Mouse (Mus musculus): Measurements from ENCODE around the gene Rpl6. TPM values are rescaled to one million over a fixed set of nuclear protein-coding genes. Genes with fewer than 3 reads are reported as not detected.
"Not testable (repeated sequence)": the region's sequence is repeated elsewhere in the genome, so short reads cannot be mapped to it uniquely, and the experiment has no call there.

Rpl6 gene
- total and polyA plus RNA-seq, 2 experiments from 2014 or later, result 362 to 463 TPM

- Histone ChIP-seq H3K36me3 (ENCODE audit: insufficient read depth, low read length) (no peaks in the 10 kb centered on the region), H3K9me3 (ENCODE audit: low read length) (no peaks in the 10 kb centered on the region), H3K4me3 (ENCODE audit: low read depth, low read length) (no peak overlapping the region), H3K27ac (ENCODE audit: low read depth, low read length) (no peak overlapping the region), H3K4me2 (ENCODE audit: low read depth, low read length, poor library complexity, severe bottlenecking) (no peak overlapping the region), H3K9ac (replicated peaks; ENCODE audit: low read length, poor library complexity, severe bottlenecking) (no peak overlapping the region), H3K27me3 (ENCODE audit: insufficient read depth, low read length) (no peaks in the 10 kb centered on the region), H3K4me1 (ENCODE audit: insufficient read depth, low read length) (no peaks in the 10 kb centered on the region)
- DNase-seq (ENCODE audit: low spot score), result no peak
- 87% methylated on average over 3 of the region's 3 CpGs for WGBS
- no peak for ATAC-seq (ENCODE audit: low FRiP score)
- TF ChIP-seq CTCF (IDR thresholded peaks at IDR 0.05), result no peak
These were observed 20.6 kb downstream of the Rpl6 start for GRCm38 (mm10) chr5:121224856-121225255.

- no peak for ATAC-seq (ENCODE audit: low FRiP score)
- 88% methylated on average over 2 of the region's 2 CpGs for WGBS
- TF ChIP-seq CTCF (IDR thresholded peaks at IDR 0.05), result no peak
- Histone ChIP-seq H3K4me2 (ENCODE audit: low read depth, low read length, poor library complexity, severe bottlenecking) (no peak overlapping the region), H3K36me3 (ENCODE audit: insufficient read depth, low read length) (no peaks in the 10 kb centered on the region), H3K9ac (replicated peaks; ENCODE audit: low read length, poor library complexity, severe bottlenecking) (no peak overlapping the region), H3K4me1 (ENCODE audit: insufficient read depth, low read length) (no peaks in the 10 kb centered on the region), H3K4me3 (ENCODE audit: low read depth, low read length) (no peak overlapping the region), H3K27ac (ENCODE audit: low read depth, low read length) (no peak overlapping the region), H3K27me3 (ENCODE audit: insufficient read depth, low read length) (no peaks in the 10 kb centered on the region), H3K9me3 (ENCODE audit: low read length) (no peaks in the 10 kb centered on the region)
- no peak for DNase-seq (ENCODE audit: low spot score)
These were observed 21.6 kb downstream of the Rpl6 start for GRCm38 (mm10) chr5:121225854-121226253.

- Histone ChIP-seq H3K27me3 (ENCODE audit: insufficient read depth, low read length) (no peaks in the 10 kb centered on the region), H3K27ac (ENCODE audit: low read depth, low read length) (no peak overlapping the region), H3K36me3 (ENCODE audit: insufficient read depth, low read length) (no peaks in the 10 kb centered on the region), H3K9me3 (ENCODE audit: low read length) (no peaks in the 10 kb centered on the region), H3K9ac (replicated peaks; ENCODE audit: low read length, poor library complexity, severe bottlenecking) (no peak overlapping the region), H3K4me1 (ENCODE audit: insufficient read depth, low read length) (no peaks in the 10 kb centered on the region), H3K4me2 (ENCODE audit: low read depth, low read length, poor library complexity, severe bottlenecking) (no peak overlapping the region), H3K4me3 (ENCODE audit: low read depth, low read length) (no peak overlapping the region)
- WGBS, result 55% methylated on average over 3 of the region's 3 CpGs
- no peak for TF ChIP-seq CTCF (IDR thresholded peaks at IDR 0.05)
- ATAC-seq (ENCODE audit: low FRiP score), result no peak
- no peak for DNase-seq (ENCODE audit: low spot score)
These were observed 22.1 kb downstream of the Rpl6 start for GRCm38 (mm10) chr5:121226406-121226805.

- H3K27ac ChIP-seq (ENCODE audit: low read depth, low read length), result no peak overlapping the region
- H3K9me3 ChIP-seq (ENCODE audit: low read length), result no peaks in the 10 kb centered on the region
- H3K27me3 ChIP-seq (ENCODE audit: insufficient read depth, low read length), result no peaks in the 10 kb centered on the region
- no peak overlapping the region for H3K4me2 ChIP-seq (ENCODE audit: low read depth, low read length, poor library complexity, severe bottlenecking)
- H3K4me1 ChIP-seq (ENCODE audit: insufficient read depth, low read length), result no peaks in the 10 kb centered on the region
- H3K4me3 ChIP-seq (ENCODE audit: low read depth, low read length), result no peak overlapping the region
- H3K9ac ChIP-seq (replicated peaks; ENCODE audit: low read length, poor library complexity, severe bottlenecking), result no peak overlapping the region
- WGBS, result 87% methylated on average over 4 of the region's 4 CpGs
- DNase-seq (ENCODE audit: low spot score) (no peak), ATAC-seq (ENCODE audit: low FRiP score) (no peak)
- no peaks in the 10 kb centered on the region for H3K36me3 ChIP-seq (ENCODE audit: insufficient read depth, low read length)
- TF ChIP-seq CTCF (IDR thresholded peaks at IDR 0.05), result no peak
These were observed 22.6 kb downstream of the Rpl6 start for GRCm38 (mm10) chr5:121226845-121227244.

- not testable (repeated sequence) for H3K27ac ChIP-seq (ENCODE audit: low read depth, low read length); H3K4me1 ChIP-seq (ENCODE audit: insufficient read depth, low read length); H3K36me3 ChIP-seq (ENCODE audit: insufficient read depth, low read length); H3K4me3 ChIP-seq (ENCODE audit: low read depth, low read length); H3K4me2 ChIP-seq (ENCODE audit: low read depth, low read length, poor library complexity, severe bottlenecking); H3K9me3 ChIP-seq (ENCODE audit: low read length); DNase-seq (ENCODE audit: low spot score); H3K9ac ChIP-seq (replicated peaks; ENCODE audit: low read length, poor library complexity, severe bottlenecking); ATAC-seq (ENCODE audit: low FRiP score); H3K27me3 ChIP-seq (ENCODE audit: insufficient read depth, low read length)
- WGBS, result 90% methylated on average over 1 of the region's 1 CpGs
These were observed 23.0 kb downstream of the Rpl6 start for GRCm38 (mm10) chr5:121227330-121227729.

- H3K27ac ChIP-seq (ENCODE audit: low read depth, low read length), result no peak overlapping the region
- no peaks in the 10 kb centered on the region for H3K9me3 ChIP-seq (ENCODE audit: low read length)
- no peaks in the 10 kb centered on the region for H3K4me1 ChIP-seq (ENCODE audit: insufficient read depth, low read length)
- H3K9ac ChIP-seq (replicated peaks; ENCODE audit: low read length, poor library complexity, severe bottlenecking), result no peak overlapping the region
- no peak overlapping the region for H3K4me2 ChIP-seq (ENCODE audit: low read depth, low read length, poor library complexity, severe bottlenecking)
- H3K36me3 ChIP-seq (ENCODE audit: insufficient read depth, low read length), result no peaks in the 10 kb centered on the region
- no peak overlapping the region for H3K4me3 ChIP-seq (ENCODE audit: low read depth, low read length)
- 94% methylated on average over 2 of the region's 2 CpGs for WGBS
- TF ChIP-seq CTCF (IDR thresholded peaks at IDR 0.05), result no peak
- ATAC-seq (ENCODE audit: low FRiP score) (no peak), DNase-seq (ENCODE audit: low spot score) (no peak)
- H3K27me3 ChIP-seq (ENCODE audit: insufficient read depth, low read length), result no peaks in the 10 kb centered on the region
These were observed 24.9 kb downstream of the Rpl6 start for GRCm38 (mm10) chr5:121229182-121229581.
